Comparison of ENCODE assay signal across 8 mouse cellular contexts in the genomic region with DNA sequence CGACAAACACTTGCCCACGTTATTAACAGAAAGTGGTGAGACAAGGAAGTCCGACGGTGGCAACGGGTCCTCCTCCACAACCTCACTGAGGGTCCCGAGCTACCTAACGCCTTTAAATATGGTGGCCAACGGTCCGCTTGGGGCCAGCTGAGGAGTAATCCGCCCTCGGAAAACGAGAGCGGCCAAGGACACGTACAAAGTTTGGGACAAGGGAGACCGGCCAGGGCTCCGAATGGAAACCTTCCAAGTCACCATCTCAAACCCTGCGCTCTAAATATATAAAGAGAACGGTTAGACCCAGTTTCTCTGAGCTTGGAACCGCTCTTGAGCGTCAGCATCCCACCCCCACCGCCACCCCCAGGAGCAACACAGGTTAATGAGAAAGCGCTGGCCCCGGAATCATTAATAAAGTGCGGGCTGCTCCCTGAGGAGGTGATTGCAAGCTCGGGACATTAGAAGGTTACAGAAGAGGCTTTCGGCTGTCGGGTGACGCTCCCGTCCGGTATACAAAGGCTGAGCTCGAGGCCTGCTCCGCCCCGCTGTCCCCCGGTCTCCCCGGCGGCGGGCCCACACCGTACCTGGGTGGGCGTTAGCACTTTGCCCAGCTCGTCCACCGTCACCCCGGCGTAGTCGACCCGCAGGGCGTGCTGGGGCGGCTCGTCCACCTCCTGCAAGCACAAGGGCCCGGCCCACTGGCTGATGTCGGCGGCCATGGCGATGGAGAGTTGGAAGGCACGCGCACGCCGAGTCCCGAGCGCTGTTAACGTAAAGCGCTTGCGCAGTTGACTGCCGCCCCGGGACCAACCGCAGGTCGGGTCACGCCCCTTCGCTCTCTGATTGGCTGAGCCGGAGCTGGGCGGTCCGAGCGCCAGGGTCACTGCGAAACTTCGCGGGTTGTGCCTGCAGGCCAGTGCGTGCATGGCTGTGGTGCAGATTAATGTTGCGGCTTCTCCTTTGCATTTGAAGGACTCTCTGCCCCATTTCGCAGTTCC. TPM values are rescaled to one million over a fixed set of nuclear protein-coding genes. Genes with fewer than 3 reads are reported as not detected.
DNase-seq lines count a peak whose midpoint lies in the region; ATAC-seq lines count a peak whose summit lies in the region.

A gene (minus strand): TSS at position 795 of the 992 bp plus-strand sequence.

- intact Hi-C loops in gastrocnemius, postnatal 14 days (cut with DNase I; ENCODE audit: low total_unique reads): loop anchor here (10.0 kb wide), 1 partner anchor 172 kb away; a partner anchor contains a TSS
- intact Hi-C loops in left cerebral cortex, postnatal 10 days (cut with DNase I): no loop called here

- DNase-seq in adipocyte (ENCODE audit: low spot score): peak; percentile 95
- DNase-seq in embryo, embryonic 10 days (ENCODE audit: low spot score): peak; percentile 98
- peak; percentile 98 for DNase-seq in gastrocnemius, postnatal 14 days
- peak; percentile 93 to 98 for DNase-seq in left cerebral cortex, postnatal 10 days (ENCODE audit: extremely low spot score in 1 of 2, low spot score in 2 of 2)
- peak; percentile 95 for DNase-seq in right cerebral cortex, postnatal 25 days
- DNase-seq in urinary bladder, postnatal 4 days (ENCODE audit: low spot score in 2 of 2): peak; percentile 95 to 97

- ATAC-seq in inflammation-experienced regulatory T-cells, adult 6 months: peak; percentile 97
- ATAC-seq in megakaryocyte-erythroid progenitor cell, adult 5-6 weeks (replicated peaks; ENCODE audit: low FRiP score, low TSS enrichment, poor library complexity, severe bottlenecking): peak; percentile 97

RNA-seq across cellular contexts. Expression of the gene that starts here (rescaled TPM):
- total RNA-seq in gastrocnemius, postnatal 14 days (2021): 100 to 1,000 TPM; 293 to 295 TPM
- 100 to 1,000 TPM; 125 to 143 (median 133) TPM for polyA plus RNA-seq in inflammation-experienced regulatory T-cells, adult 6 months (2017; shearing (Covaris generic))
- 100 to 1,000 TPM; 838 to 843 TPM for total RNA-seq in left cerebral cortex, postnatal 10 days (2021)
- total RNA-seq in megakaryocyte-erythroid progenitor cell, adult 5-6 weeks (2014; fragmentation: Nextera tagmentation): 394 and 495 TPM in 2 replicates
- 135 and 142 TPM in 2 replicates for total RNA-seq in megakaryocyte-erythroid progenitor cell, adult 5-6 weeks (2017)

Comparison
In these comparisons a context has a peak if more than half of its experiments do, and no peak if none do; other contexts are left out.
1. Peak in every context shown above with its lines: DNase-seq and ATAC-seq.